ENCODE assay signal across 23 mouse cellular contexts in genomic region chr15:93104936-93105335, GRCm38 (mm10).
"Had no signal": no experiment of that assay in that cellular context is flagged by ENCODE, and none has a peak within 500 bp of the region (broad histone marks: within the 10 kb centered on the region; RNA-seq: fewer than 3 reads in every experiment).

No protein-coding gene starts in this region.

- H3K4me3 ChIP-seq: liver, embryonic 12.5 days; liver, embryonic 15.5 days; lung, embryonic 15.5 days; megakaryocyte, embryonic 14.5 days; midbrain, embryonic 10.5 days; midbrain, embryonic 13.5 days; neural tube, embryonic 12.5 days; neural tube, embryonic 15.5 days had no signal

- H3K9ac ChIP-seq: liver, embryonic 12.5 days; liver, embryonic 15.5 days; lung, embryonic 15.5 days; midbrain, embryonic 13.5 days; neural tube, embryonic 12.5 days; neural tube, embryonic 15.5 days had no signal

- H3K27me3 ChIP-seq: liver, embryonic 12.5 days; liver, embryonic 15.5 days; lung, embryonic 15.5 days; megakaryocyte, embryonic 14.5 days; midbrain, embryonic 13.5 days; neural tube, embryonic 12.5 days; neural tube, embryonic 15.5 days had no signal

- H3K27ac ChIP-seq: liver, embryonic 12.5 days; liver, embryonic 15.5 days; lung, embryonic 15.5 days; midbrain, embryonic 10.5 days; midbrain, embryonic 13.5 days; neural tube, embryonic 12.5 days; neural tube, embryonic 15.5 days; stomach, postnatal 0 days had no signal

- H3K4me1 ChIP-seq: liver, embryonic 12.5 days; liver, embryonic 15.5 days; lung, embryonic 15.5 days; megakaryocyte, embryonic 14.5 days; neural tube, embryonic 12.5 days; neural tube, embryonic 15.5 days had no signal

- H3K9me3 ChIP-seq: liver, embryonic 12.5 days; liver, embryonic 15.5 days; lung, embryonic 15.5 days; midbrain, embryonic 10.5 days; midbrain, embryonic 13.5 days; neural tube, embryonic 12.5 days; neural tube, embryonic 15.5 days had no signal

- ATAC-seq: liver, embryonic 12.5 days; midbrain, embryonic 13.5 days had no signal

- H3K36me3 ChIP-seq: liver, embryonic 12.5 days; liver, embryonic 15.5 days; lung, embryonic 15.5 days; midbrain, embryonic 10.5 days; midbrain, embryonic 13.5 days; neural tube, embryonic 12.5 days; neural tube, embryonic 15.5 days had no signal

- H3K4me2 ChIP-seq: liver, embryonic 12.5 days; liver, embryonic 15.5 days; lung, embryonic 15.5 days; midbrain, embryonic 13.5 days; neural tube, embryonic 12.5 days; neural tube, embryonic 15.5 days had no signal

- DNase-seq: kidney, adult 18-20 months; kidney, adult 9 months; kidney, postnatal 14 days; kidney, postnatal 4 days; left cerebral cortex, postnatal 4 days; liver; lung, adult 18-20 months; lung, postnatal 10 days; lung, postnatal 36 days; right cerebral cortex, adult 18-20 months; right cerebral cortex, postnatal 25 days; thymus, adult 2 months; thymus, postnatal 14 days; thymus, postnatal 4 days had no signal
